Mouse (Mus musculus): Measurements from ENCODE around the gene Olfr555.
"Not testable (repeated sequence)": the region's sequence is repeated elsewhere in the genome, so short reads cannot be mapped to it uniquely, and the experiment has no call there.

Gene Olfr555

DNA sequence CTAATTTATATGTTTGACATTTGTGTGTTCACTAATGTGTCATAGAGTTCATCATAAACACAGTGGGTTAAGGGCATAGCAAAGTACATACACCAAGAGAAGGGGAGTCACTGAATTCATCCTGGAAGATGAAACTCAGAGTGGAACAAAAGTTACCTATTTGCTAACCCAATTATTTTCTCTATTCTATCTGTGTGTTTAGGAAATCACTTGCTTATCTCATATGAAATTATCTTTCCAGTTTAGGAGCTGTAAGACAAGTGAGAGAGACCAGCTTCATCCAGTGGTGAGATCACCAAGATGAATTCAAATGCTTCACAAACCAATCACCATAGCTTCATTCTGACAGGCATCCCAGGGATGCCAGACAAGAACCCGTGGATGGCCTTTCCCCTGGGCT is at the start of gene Olfr555:
Gene Olfr555 (plus strand): TSS at position 301 of the 400 bp plus-strand sequence.
- DNase-seq (ENCODE audit: low spot score in 2 of 2) = no peak

DNA sequence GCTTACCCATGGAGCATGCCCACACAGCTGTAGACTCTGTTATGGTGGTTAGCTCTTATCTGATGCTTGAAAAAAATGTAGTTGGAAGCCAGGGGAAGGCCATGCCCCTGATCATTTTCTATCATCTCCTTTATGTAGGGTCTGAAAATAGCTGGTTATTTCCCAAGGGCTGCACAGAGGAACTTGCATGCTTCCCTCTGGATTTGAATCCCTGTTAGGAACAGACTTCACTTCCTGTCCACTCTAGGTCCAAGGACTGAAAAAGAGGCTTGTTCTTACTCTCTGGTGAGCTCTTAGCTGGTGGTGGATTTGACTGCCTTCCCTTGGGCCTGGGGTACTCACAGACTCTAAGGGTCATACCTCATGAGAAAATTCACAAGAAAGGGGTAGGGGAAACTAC is 40.5 kb upstream of the Olfr555 start, which contains the start of gene Olfr553:
Gene Olfr553 (minus strand): TSS at position 101 of the 400 bp plus-strand sequence.
- DNase-seq (ENCODE audit: low spot score in 2 of 2) = no peak

- DNase-seq (ENCODE audit: low spot score in 2 of 2) = no peak
Measured at GRCm38 (mm10) chr7:102619608-102620007, 39.0 kb upstream of the Olfr555 start.

DNA sequence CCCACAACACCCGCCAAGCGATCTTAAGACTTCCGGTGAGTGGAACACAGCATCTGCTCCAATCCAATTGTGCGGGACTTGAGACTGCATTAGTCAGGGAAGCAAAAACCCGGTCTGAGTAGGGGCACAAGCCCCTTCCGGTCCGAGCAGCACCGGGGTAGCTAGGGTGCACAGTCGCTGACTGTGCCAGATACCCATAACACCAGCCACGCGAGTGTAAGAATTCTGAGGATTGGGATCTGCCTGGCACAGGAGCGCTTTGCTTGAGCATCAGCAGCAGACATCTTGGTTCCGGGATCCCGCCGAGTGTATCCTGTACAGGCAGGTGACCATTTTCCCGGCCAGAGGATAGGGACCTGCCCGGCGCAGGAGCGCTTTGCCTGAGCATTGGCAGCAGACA is 38.3 kb upstream of the Olfr555 start:
- DNase-seq (ENCODE audit: low spot score in 2 of 2) = not testable (repeated sequence)

GRCm38 (mm10) chr7:102636665-102637064 is 22.0 kb upstream of the Olfr555 start:
- no peak for DNase-seq (ENCODE audit: low spot score in 2 of 2)

- DNase-seq (ENCODE audit: low spot score in 2 of 2) = no peak
Measured at GRCm38 (mm10) chr7:102638132-102638531, 20.5 kb upstream of the Olfr555 start, which contains the start of gene Olfr554. Gene Olfr554 (plus strand): TSS chr7:102638432.

GRCm38 (mm10) chr7:102644945-102645344 is 13.7 kb upstream of the Olfr555 start:
- DNase-seq (ENCODE audit: low spot score in 2 of 2) = not testable (repeated sequence)

- no peak for DNase-seq (ENCODE audit: low spot score in 2 of 2)
Measured at GRCm38 (mm10) chr7:102664599-102664998, 6.0 kb downstream of the Olfr555 start, which contains the start of gene Olfr556. Gene Olfr556 (plus strand): TSS chr7:102664899.

DNA sequence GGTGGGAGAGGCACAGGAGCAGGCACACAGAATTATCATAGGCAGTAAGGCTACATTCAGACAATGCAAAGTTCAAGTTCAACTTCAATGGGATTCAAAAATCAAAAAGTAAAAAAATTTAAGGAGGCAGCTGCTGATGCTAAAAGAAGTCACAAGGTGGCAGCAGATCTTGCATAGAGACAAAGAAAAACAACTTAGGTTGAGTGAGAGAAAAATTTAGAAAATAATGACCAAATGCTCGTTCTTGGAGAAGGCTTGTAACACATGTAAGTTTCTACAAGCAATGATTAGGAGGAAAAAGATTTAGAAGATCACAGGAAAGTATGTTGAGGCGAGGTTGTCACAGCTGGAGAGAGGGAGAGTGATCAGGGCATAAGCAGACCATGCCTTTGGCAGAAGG is 6.8 kb downstream of the Olfr555 start:
- DNase-seq (ENCODE audit: low spot score in 2 of 2) = no peak

- DNase-seq (ENCODE audit: low spot score in 2 of 2) = no peak
Measured at GRCm38 (mm10) chr7:102676225-102676624, 17.6 kb downstream of the Olfr555 start.

DNA sequence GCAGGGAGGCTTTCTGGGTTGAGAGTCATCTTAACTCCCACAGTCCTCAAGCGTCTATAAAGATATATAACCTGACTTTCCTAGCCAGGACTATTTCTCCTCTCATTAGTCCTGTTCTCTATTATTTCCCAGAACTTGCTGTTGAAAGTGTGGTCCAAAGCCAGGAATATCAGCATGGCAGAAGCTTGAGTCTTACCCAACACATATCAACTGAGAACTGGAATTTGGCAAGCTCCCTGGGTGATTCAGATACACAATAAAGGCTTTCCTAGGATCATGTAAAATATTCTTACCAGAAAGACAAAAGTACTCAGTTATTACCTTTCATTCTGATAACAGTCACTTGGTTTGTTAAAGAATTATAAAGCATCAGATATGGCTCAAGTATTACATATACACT is 23.3 kb downstream of the Olfr555 start:
- no peak for DNase-seq (ENCODE audit: low spot score in 2 of 2)

DNA sequence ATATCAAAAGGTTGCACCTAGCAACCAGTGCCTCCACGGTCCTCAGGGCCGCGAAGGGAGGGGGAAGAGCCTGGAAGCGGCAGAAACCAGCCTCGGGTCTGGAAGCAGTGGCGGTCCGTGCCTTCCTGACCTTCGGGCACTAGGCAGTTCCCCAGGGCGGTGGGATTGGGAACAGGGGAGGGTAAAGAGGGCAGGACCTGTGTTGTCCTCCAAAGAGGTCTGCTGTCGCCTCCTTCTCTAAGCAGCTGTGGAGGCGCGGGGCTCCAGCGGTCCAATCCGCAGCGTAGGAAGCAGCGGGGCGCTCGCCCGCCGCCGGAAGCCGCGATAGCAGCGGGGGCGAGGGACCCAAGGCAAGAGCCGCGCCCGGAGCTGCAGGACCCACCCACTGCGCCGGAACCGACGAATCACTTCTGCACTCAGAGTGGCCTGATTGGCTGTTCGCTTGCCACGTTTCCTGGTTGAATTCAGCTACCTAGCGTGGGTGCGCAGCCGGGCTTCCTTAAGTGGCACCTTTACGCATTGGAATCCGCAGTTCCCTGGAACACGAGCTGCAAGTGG is 28.4 kb downstream of the Olfr555 start, which contains the start of gene Trim68:
Gene Trim68 (minus strand): TSS at position 384 of the 558 bp plus-strand sequence.
- peak; percentile 84 to 92 for DNase-seq (ENCODE audit: low spot score in 2 of 2)

GRCm38 (mm10) chr7:102695358-102696125 is 36.9 kb downstream of the Olfr555 start, which contains the start of gene Olfr557:
Gene Olfr557 (plus strand): TSS chr7:102695910.
- no peak for DNase-seq (ENCODE audit: low spot score in 2 of 2)

DNA sequence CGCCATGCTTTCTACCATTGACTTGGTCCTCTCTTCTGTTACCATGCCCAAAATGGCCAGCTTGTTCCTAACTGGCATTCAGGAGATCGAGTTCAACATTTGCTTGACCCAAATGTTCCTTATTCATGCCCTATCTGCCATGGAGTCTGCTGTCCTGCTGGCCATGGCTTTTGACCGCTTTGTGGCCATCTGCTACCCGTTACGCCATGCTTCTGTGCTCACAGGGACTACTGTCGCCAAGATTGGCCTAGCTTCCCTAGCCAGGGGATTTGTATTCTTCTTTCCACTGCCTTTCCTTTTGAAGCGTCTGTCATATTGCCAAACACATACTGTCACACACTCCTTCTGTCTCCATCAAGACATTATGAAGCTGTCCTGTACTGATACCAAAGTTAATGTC is 39.8 kb downstream of the Olfr555 start:
- no peak for DNase-seq (ENCODE audit: low spot score in 2 of 2)

DNA sequence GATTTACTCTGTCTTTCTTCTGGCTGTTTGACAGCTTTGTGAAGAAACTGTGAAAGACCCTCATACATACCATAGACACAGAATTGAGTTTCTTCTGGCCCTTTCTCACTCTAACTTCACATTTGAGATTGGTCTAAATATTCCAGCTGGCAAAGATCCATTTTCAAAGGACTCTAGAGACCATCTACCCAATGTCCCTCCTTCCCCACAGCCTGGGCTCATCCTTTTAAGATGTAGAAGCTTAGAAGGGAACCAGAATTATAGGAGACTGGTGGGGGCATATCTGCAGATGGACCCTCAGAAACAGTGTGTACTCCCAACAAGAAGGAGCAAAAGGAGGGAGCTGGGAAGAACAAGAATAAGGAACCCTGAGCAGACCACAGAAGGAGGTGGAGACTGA is 43.3 kb downstream of the Olfr555 start, which contains the start of gene Olfr558:
Gene Olfr558 (plus strand): TSS at position 301 of the 400 bp plus-strand sequence.
- no peak for DNase-seq (ENCODE audit: low spot score in 2 of 2)

Data from urinary bladder, postnatal 4 days (tissue).